Mouse (Mus musculus): ENCODE measurements around the gene Gm20388. TPM values are rescaled to one million over a fixed set of nuclear protein-coding genes. Genes with fewer than 3 reads are reported as not detected.
A peak's percentile ranks its signal among the peaks of the same experiment; 100 is the strongest.

Gm20388 gene
- total RNA-seq, 2 experiments from 2014 or later, result 10.3 to 10.6 TPM

GRCm38 (mm10) chr8:121932026-121932667 lies 2021.5 kb downstream of the Gm20388 start:
- intact Hi-C loops (cut with DNase I), result no loop called here
- DNase-seq (ENCODE audit: low spot score in 2 of 2), result no peak

GRCm38 (mm10) chr8:121932668-121933520 lies 2022.3 kb downstream of the Gm20388 start:
- no peak for DNase-seq (ENCODE audit: low spot score in 2 of 2)
- intact Hi-C loops (cut with DNase I), result no loop called here

DNA sequence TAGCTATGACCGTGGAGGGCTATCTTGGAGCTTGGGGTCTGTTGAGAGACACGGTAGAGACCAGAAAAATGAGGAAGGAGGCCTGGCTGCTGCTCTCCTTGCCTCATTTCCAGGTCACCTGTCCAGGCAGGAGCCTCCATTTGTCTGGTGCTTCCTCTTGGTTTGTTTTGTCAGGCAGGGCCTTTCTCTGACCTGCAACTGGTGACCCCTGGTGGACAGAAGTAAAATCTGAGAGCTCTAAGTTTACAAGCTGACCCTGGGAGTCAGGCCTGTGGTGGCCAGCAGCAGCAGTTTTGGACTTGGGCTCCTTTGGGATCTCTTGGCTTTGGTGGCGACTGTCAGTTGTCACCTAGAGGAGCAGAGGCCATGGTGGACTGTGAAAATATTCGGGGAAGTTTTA lies 2023.9 kb downstream of the Gm20388 start:
- intact Hi-C loops (cut with DNase I), result no loop called here

DNA sequence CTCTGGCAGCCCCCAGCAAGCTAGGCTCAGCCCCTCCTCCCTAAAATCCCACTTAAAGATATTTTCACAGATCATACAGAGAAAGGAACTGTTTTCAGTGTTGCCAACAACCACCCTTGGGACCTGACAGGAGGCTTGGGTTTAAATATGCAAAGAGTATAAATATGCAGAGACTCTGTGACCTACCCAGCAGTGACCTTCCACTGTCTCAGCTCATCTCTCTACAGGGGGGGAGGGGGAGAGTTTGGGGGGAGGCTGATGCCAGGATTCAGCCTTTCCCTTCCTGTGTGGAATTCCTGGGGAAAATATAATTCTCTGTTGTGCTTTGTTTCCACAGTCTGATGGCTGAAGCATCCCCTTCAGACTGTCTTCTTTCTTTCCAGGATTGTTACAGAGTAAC lies 2024.3 kb downstream of the Gm20388 start:
- intact Hi-C loops (cut with DNase I), result no loop called here
- no peak for DNase-seq (ENCODE audit: low spot score in 2 of 2)

More for the DNA sequence above, 2023.9 kb downstream of the Gm20388 start:
- DNase-seq (ENCODE audit: low spot score in 2 of 2), result no peak

DNA sequence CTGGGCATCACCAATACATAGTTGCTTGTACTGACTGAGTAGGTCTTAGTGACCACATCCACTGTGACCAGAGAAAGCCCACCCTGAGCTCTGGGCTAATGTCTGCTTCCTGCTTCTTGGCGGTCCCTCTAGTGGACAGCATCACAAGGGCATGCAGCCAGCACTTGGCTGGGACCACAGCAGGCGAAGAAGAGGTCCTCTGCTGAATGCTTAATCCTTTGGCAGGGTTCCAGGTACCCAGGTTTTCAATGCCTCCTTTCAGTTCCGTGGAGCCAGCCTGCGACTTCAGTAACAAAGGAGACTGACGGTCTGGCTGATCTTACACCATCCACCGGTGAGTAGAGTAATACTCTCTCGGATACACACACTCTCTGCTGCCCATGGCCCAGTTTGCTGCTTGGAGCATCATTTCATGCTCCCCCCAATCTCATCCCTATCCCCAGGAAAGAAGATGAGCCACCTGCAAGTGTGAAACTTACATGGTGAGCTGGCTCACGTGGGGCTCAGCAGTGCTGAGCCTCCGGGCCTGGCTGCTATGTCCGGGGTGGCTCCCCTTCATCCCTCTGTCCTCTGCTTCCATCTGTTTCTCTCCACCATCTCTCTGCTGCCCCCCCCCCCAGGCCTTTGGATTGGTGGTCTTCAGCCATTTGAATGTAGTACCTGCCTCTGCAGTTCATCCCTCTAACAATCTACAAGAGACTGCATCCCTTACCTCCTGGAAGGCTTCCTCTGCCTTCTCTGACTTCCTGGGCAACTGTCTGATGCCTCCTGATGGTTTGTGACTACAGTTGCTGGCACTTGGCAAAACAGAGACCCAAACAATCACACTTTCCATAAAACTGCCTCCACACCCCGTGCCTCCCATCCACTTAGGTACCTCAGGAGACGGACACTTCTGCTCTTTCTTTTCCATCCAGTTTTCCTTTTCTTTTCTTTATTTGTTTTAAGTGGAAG lies 2025.0 kb downstream of the Gm20388 start:
- intact Hi-C loops (cut with DNase I), result no loop called here
- peak; percentile 45 to 49 for DNase-seq (ENCODE audit: low spot score in 2 of 2)

DNA sequence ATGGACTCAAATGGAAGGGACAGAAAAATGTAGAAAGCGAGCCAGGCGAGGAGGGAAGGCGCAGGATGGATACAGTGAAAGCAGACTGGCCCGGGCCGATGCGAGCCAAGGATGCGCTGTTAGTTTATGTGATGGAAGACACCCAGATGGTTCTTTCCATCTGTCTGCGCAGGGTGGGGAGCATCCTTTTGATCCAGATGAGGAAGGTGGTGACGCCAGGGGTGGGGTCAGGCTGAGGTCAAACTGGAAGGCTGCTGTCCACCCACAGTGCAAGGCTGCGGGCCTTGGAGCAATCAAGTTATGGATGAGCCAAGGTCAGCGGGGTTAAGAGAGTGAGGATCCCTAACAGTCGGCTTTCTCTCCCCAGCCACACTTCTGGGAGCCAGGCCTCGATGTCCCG lies 2025.8 kb downstream of the Gm20388 start:
- DNase-seq (ENCODE audit: low spot score in 2 of 2), result no peak
- intact Hi-C loops (cut with DNase I), result no loop called here

DNA sequence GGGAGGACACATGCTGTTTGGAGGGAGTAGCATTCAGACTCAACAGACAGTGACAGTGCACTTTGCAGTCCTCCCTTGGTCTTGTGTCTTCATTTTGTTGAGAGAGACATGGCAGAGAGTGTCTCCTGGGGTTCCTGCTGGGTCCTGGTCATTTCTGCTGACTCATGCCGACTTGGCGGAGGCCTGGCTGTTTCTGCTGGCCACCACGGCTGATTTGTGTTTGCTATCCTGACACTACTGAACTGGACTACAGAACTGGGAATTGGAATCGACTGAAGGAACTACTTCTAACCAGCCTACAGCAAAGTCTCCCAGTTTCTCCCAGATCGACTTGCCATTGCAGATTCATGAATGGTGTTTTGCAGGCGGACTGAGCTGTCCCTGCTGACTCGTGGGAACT lies 2028.1 kb downstream of the Gm20388 start:
- DNase-seq (ENCODE audit: low spot score in 2 of 2), result no peak
- intact Hi-C loops (cut with DNase I), result no loop called here

DNA sequence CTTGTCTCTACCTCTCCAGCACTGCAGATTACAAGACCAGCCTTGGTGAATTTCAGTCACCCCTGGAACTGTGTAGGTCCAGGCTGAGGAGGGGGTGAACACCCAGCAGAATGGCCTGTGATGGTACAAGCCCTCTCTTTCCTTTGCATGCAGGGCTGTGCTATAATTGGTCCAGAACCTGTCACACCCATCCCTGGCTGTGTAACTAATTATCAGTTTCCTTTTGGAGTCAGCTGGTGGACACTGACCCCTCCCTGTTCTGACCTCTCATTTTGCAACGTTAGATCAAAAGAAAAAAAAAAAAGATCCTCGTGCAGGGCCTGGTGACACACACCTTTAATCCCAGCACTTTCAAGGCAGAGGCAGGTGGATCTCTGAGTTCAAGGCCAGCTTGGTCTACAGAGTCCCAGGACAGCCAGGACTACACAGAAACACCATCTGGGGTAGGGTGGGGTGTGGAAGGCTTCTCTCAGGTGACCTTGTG lies 2032.5 kb downstream of the Gm20388 start:
- no peak for DNase-seq (ENCODE audit: low spot score in 2 of 2)
- intact Hi-C loops (cut with DNase I), result no loop called here

- intact Hi-C loops (cut with DNase I), result no loop called here
- no peak for DNase-seq (ENCODE audit: low spot score in 2 of 2)
Observed at GRCm38 (mm10) chr8:121943716-121944115, 2033.1 kb downstream of the Gm20388 start.

- DNase-seq (ENCODE audit: low spot score in 2 of 2), result no peak
- intact Hi-C loops (cut with DNase I), result no loop called here
Observed at GRCm38 (mm10) chr8:121944831-121945230, 2034.2 kb downstream of the Gm20388 start, which contains the start of gene Car5a. Gene Car5a (minus strand): TSS chr8:121944904.

DNA sequence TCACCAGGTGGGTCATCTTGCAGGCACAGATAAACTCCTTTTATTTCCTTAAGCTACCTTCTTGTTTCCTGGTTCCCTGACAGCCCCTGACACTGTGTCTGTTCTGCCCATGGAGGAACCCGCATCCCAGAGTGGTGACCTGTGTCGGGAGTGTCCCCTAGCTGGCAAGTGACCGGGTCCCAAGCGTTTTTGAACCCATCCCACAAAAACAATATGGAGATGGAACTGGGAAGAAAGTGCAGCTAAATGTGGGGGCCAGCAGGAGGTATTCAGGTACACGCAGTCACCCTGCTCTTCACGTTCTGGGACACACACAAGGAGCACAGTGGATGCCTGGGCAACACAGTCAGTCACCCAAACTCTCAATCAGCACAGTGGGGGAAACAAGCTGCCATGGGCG lies 2035.7 kb downstream of the Gm20388 start:
- intact Hi-C loops (cut with DNase I), result no loop called here
- no peak for DNase-seq (ENCODE audit: low spot score in 2 of 2)

DNA sequence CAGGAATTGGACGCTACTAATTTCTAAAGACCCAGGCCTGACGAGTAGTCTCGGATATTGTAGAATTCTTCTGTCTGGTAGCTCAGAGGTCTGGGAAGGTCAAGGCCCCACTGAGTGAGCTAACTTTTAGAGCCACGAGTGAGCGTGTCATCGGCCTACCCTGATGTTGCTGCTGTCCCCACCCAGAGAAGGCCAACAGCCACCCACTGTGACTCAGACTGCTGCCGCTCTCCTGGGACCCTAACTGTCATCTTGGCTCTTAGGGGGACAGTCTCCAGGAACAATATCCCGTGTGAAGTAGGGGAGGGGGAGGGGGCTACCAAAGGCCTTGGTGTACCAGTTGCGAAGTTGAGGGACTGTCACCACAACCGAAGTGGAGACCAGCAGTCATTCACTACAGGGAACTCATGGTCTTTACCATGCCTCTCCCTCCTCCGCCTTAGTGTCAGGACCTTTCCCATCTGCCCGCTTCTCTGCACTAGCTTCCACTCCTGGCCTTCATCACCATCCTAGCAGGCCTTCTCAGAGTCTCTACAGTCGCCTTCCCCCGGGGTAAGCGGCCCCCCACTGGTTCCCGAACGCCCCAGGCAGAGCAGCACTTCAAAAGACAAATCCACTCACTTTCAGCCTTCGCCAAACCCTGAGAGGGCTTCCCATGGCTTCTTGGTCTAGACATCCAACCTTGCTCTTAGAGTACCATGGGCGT lies 2036.6 kb downstream of the Gm20388 start:
- intact Hi-C loops (cut with DNase I), result no loop called here
- no peak for DNase-seq (ENCODE audit: low spot score in 2 of 2)

- intact Hi-C loops (cut with DNase I), result no loop called here
- DNase-seq (ENCODE audit: low spot score in 2 of 2), result peak; percentile 48 to 68
Observed at GRCm38 (mm10) chr8:121947753-121948141, 2037.1 kb downstream of the Gm20388 start.

DNA sequence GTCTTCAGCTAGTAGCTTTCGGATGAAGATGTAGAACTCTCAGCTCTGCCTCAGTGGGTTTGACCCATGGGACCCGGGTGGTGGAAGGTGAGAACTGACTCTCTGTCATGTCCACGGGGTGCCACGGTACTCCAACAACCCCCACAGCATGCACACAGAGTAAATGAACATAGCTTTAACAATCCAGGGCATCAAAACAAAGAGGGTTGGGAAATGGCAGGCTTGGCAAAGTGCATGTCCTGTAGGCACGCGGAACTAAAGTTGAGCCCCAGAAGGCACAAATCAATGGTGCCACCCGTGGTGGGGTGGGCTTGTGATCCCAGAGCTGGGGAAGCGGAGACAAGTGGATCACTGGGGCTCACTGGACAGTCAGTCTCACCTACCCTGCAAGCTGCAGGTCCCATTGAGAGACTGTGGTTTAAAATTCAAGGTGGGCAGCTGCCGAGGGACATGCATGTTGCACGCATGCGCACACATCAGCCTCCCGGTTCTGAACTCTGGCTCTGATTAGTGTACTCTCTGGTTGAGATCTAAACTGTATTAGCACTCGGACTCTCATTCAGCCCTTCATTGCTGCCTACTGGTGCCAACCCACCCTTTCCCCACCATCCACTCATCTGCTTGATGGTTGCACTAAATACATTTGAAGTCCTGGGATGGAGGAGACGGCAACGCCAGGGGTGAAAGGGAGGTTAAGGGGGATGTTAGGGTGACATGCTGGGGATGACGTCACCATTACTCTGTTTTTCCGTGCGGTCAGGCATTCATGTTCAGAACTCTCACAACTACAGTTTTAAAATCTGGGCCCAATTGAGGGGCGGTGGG lies 2037.9 kb downstream of the Gm20388 start:
- DNase-seq (ENCODE audit: low spot score in 2 of 2), result no peak
- intact Hi-C loops (cut with DNase I), result no loop called here

DNA sequence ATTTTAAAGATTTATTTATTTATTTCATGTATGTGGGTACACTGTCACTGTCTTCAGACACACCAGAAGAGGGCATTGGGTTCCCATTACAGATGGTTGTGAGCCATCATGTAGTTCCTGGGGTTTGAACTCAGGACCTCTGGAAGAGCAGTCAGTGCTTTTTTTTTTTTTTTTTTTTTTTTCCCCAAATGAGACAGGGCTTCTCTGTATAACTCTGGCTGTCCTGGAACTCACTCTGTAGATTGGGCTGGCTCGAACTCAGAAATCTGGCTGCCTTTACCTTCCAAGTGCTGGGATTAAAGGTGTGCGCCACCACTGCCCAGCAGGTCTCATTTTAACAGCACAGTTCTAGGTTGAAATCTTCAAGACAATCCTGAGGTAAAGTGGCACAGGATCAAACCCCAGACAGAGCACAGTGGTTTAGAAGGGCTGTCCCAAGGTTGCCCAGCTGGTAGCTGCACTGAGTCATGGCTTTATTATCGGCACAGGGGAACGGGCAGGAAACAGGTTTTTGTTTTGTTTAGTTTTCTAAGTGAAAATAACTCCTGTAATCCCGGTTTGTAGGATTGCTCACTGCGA lies 2038.7 kb downstream of the Gm20388 start, which contains the start of gene Banp:
TSS of gene Banp (plus strand) at position 529 of the 579 bp plus-strand sequence.
- intact Hi-C loops (cut with DNase I), result no loop called here
- no peak for DNase-seq (ENCODE audit: low spot score in 2 of 2)

- intact Hi-C loops (cut with DNase I), result no loop called here
- peak; percentile 98 to 99 for DNase-seq (ENCODE audit: low spot score in 2 of 2)
Observed at GRCm38 (mm10) chr8:121949941-121950748, 2039.5 kb downstream of the Gm20388 start.
